Mouse (Mus musculus) gastrocnemius, adult 18-20 months (tissue): ENCODE results near the gene Mrgpra2a. TPM values are rescaled to one million over a fixed set of nuclear protein-coding genes. Genes with fewer than 3 reads are reported as not detected.
"Not testable (repeated sequence)": the region's sequence is repeated elsewhere in the genome, so short reads cannot be mapped to it uniquely, and the experiment has no call there.

Experiments
- DNase-seq: peaks from one replicate; pipeline ENCODE4 v3.0.0; 2021; ENCODE audit warnings: low spot score
- long read RNA-seq, 2 experiments: library from polyadenylated mRNA; stranded (forward); transcript quantifications; one replicate each; pipeline ENCODE4 v2.0.0; 2021
- total RNA-seq, 2 experiments: library from RNA; stranded (reverse); gene quantifications; 2 replicates each; pipeline ENCODE4 v1.2.3; 2021

The Mrgpra2a gene
- total RNA-seq, result not detected
- long read RNA-seq, experiment 1, result 0 reads
- long read RNA-seq, experiment 2, result 0 reads

- DNase-seq, result not testable (repeated sequence)
Observed at GRCm38 (mm10) chr7:47452015-47452414, at the start of gene Mrgpra2a. TSS of gene Mrgpra2a (minus strand) at chr7:47452139.

- DNase-seq, result not testable (repeated sequence)
Observed at GRCm38 (mm10) chr7:47491266-47491665, 39.3 kb upstream of the Mrgpra2a start.

DNA sequence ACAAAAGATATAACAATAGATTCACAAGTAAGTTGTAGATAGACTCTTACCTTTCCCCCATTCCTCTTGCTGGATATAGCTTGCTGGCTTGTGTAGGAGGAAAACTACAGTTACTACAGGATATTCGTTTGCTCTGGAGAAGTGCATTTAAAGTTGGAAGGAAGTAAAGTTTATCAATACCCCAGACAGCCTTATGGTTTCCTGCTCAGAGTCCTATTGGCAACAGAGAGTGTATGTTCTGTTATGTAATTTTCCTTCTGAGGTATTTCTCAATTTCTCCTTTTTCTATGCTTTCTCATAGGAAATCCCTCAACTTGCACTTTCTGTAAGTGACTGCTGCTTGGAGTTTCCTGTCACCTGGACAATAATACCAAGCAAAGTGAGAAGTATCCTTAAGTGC is 37.5 kb upstream of the Mrgpra2a start:
- not testable (repeated sequence) for DNase-seq

DNA sequence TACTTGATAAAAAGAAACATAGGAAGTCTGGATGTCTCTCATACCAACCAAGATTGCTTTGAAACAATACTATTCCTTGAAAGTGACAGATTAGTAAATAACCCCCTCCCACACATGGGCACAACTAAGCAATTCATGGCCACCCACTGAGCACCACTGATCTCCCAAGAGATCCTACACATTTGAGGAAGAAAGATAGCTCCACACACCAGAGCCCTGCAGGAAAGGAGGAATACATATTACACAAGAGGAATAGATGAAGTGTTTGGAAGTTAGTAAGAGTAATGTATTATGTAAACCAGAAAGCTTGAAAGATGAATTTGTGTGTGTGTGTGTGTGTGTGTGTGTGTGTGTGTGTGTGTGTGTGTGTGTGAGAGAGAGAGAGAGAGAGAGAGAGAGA is 31.2 kb upstream of the Mrgpra2a start:
- DNase-seq, result not testable (repeated sequence)

DNA sequence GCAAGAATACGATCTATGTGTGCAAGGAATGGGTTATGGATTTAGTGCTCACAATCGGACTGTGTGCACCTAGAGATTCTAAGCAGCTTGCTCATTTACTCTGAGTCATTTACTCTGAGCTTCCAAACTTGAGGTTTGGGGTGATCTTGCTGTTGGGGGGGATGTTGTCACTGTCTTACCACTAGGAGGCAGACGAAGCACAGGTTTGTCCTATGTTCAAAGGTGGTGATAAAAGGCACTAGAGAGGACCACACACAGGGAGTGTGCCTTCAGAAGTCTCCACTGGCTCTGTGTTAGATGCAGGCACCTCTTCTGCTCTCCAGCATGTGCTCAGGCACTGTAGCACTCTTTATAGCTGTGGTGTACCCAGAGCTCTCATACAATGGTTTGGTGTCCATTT is 22.0 kb upstream of the Mrgpra2a start:
- not testable (repeated sequence) for DNase-seq

DNA sequence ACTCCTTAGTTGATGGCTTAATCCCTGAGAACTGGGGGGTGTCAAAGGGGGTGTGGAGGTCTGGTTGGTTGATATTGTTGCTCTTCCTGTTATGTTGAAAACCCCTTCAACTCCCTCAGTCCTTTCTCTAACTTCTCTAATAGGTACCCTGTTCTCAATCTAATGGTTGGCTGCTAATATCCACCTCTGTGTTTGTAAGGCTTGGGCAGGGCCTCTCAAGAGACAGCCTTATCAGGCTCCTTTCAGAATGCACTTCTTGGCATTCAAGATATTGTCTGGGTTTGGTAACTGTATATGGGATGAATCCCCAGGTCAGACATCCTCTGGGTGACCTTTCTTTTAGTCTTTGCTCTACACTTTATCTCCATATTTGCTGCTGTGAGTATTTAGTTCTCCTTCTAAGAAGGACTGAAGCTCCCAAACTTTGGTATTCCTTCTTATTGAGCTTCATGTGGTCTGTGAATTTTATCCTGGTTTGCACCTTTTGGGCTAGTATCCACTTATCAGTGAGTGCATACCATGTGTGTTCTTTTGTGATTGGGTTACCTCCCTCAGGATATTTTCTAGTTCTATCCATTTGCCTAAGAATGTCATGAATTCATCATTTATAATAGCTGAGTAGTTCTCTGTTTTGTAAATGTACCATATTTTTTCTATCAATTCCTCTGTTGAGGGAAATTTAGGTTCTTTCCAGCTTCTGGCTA is 13.5 kb upstream of the Mrgpra2a start:
- not testable (repeated sequence) for DNase-seq

GRCm38 (mm10) chr7:47445729-47446128 is 6.2 kb downstream of the Mrgpra2a start:
- not testable (repeated sequence) for DNase-seq

GRCm38 (mm10) chr7:47436463-47436862 is 15.5 kb downstream of the Mrgpra2a start:
- not testable (repeated sequence) for DNase-seq

DNA sequence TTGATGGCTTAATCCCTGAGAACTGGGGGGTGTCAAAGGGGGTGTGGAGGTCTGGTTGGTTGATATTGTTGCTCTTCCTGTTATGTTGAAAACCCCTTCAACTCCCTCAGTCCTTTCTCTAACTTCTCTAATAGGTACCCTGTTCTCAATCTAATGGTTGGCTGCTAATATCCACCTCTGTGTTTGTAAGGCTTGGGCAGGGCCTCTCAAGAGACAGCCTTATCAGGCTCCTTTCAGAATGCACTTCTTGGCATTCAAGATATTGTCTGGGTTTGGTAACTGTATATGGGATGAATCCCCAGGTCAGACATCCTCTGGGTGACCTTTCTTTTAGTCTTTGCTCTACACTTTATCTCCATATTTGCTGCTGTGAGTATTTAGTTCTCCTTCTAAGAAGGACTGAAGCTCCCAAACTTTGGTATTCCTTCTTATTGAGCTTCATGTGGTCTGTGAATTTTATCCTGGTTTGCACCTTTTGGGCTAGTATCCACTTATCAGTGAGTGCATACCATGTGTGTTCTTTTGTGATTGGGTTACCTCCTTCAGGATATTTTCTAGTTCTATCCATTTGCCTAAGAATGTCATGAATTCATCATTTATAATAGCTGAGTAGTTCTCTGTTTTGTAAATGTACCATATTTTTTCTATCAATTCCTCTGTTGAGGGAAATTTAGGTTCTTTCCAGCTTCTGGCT is 24.0 kb downstream of the Mrgpra2a start:
- DNase-seq, result not testable (repeated sequence)

DNA sequence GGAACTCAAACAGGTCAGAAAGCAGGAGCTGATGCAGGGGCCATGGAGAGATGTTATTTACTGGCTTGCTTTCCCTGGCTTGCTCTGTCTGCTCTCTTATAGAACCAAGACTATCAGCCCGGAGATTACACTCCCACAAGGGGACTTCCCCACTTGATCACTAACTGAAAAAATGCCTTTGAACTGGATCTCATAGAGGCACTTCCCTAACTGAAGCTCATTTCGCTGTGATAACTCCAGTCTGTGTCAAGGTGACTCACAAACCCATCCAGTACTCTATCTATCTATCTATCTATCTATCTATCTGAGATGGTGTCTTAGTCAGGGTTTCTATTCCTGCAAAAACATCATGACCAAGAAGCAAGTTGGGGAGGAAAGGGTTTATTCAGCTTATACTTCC is 41.3 kb downstream of the Mrgpra2a start:
- DNase-seq, result no peak

- DNase-seq, result no peak
Observed at GRCm38 (mm10) chr7:47409545-47409944, 42.4 kb downstream of the Mrgpra2a start.

DNA sequence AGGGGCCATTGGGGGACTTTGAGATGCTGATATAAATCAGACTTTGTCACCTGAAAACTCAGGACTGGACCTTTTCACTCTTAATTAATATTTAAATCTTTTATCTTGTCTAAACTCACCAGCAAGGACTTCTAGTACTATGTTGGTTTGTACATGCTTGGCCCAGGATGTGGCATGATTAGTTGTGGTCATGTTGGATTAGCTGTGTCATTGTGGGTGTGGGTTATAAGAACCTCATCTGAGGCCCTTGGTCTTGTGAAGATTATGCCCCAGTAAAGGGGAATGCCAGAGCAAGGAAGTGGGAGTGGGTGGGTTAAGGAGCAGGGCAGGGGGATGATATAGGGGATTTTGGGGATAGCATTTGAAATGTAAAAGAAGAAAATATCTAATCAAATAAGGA is 50.8 kb downstream of the Mrgpra2a start:
- DNase-seq, result no peak

Other genes starting within 250 kb of the Mrgpra2a start
- not detected for gene Mrgpra6, start 247.2 kb downstream of the Mrgpra2a start, total RNA-seq
- not detected for gene Mrgpra9, start 199.3 kb downstream of the Mrgpra2a start, total RNA-seq
- not detected for gene Mrgpra1, start 97.9 kb downstream of the Mrgpra2a start, total RNA-seq
- not detected for gene Mrgpra2b, start 76.7 kb upstream of the Mrgpra2a start, total RNA-seq
- not detected for gene Mrgpra3, start 149.2 kb upstream of the Mrgpra2a start, total RNA-seq